Mouse (Mus musculus) subcutaneous adipose tissue, adult 2 months (tissue): ENCODE results near the gene Btnl2. TPM values are rescaled to one million over a fixed set of nuclear protein-coding genes. Genes with fewer than 3 reads are reported as not detected.

Experiments
- polyA plus RNA-seq: library from polyadenylated mRNA; depleted of rRNA; stranded (reverse); fragments of >200 nt; gene quantifications from 2 replicates; pipeline ENCODE4 v1.2.3, GENCODE M21; 2012; ENCODE audit warnings: low replicate concordance; rRNA removed

Btnl2 gene
- polyA plus RNA-seq = 1.3 TPM in 2 replicates

GRCm38 (mm10) chr17:34354539-34354938 is at the start of gene Btnl2:
Gene Btnl2, plus strand, starts transcription at chr17:34354822.

DNA sequence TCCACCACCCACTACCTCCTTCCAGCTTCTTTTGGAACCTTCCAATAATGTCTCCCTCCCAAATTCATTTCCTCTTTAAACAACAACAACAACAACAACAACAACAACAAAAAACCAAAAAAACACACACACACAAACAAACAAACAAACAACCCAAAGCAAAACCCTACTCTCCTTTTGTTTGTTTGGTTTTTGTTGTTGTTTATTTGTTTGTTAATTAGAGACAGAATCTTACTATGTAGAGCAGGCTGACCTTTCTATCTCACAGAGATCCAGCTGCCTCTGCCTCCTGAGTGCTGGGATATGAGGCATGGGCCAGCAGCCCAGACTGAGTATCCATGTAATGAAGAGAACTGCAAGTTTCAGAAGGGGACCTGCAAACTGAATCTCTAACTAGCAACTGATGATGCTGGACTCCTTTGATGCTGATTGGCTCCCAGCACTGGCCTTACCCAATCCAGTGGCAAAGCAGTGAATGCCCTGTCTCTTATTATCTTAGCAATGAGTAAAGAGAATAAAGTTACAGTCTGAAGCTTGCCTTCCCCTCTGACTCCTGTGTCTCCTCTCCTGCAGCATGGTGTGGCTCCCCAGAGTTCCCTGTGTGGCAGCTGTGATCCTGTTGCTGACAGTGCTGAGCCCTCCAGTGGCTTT is 49.1 kb upstream of the Btnl2 start, which contains the start of gene H2-Eb1:
H2-Eb1 (plus strand) TSS at position 488 of the 651 bp plus-strand sequence.

DNA sequence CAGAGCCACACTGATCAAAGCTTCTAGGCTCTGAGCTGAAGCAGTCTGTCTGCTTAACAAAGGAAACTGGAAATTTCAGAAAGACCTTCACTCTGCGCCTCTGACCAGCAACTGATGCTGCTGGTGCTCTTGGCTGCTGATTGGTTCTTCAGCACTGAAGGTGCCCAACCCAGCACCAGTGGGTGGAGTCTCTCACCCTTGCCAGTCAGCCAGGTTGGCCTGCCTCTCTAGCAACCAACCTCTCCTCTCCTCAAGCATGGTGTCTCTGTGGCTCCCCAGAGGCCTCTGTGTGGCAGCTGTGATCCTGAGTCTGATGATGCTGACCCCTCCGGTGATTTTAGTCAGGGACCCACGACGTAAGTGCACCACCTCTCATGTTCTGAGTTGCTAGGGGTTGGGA is 29.2 kb upstream of the Btnl2 start, which contains the start of gene H2-Eb2:
H2-Eb2 (plus strand) TSS at position 230 of the 400 bp plus-strand sequence.

DNA sequence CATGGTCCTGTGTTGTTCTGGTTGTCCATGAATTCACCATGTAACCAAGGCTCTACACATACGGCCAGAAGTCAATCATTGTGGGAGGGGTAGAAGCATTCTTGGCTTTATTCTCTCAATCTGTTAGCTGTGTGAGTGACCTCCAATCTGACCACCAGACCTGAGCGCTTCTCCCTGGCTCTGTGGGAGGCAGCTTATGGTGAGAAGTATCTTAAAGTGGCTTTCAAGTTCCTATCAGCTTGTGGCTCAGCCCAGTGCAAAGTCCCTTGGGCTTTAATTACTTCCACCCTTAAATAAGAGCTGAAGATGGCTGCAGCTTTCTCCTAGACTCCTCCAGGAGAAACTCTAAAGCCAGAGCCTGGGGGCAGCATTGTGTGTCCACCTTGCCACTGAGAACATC is 22.2 kb downstream of the Btnl2 start, which contains the start of gene Btnl1:
Btnl1 (plus strand) TSS at position 286 of the 400 bp plus-strand sequence.

GRCm38 (mm10) chr17:34398711-34399393 is 44.2 kb downstream of the Btnl2 start, which contains the start of gene BC051142:
Gene BC051142, plus strand, starts transcription at chr17:34398820.

Other genes starting within 250 kb of the Btnl2 start
- gene H2-DMa, start 235.3 kb upstream of the Btnl2 start, polyA plus RNA-seq = 57.9 and 70.0 TPM in 2 replicates
- 90.8 and 138 TPM in 2 replicates for gene Brd2, start 232.2 kb upstream of the Btnl2 start, polyA plus RNA-seq
- gene H2-DMb2, start 211.5 kb upstream of the Btnl2 start, polyA plus RNA-seq = 4.7 and 9.3 TPM in 2 replicates
- gene H2-DMb1, start 201.8 kb upstream of the Btnl2 start, polyA plus RNA-seq = 81.8 and 86.9 TPM in 2 replicates
- 50.0 and 54.7 TPM in 2 replicates for gene Tap1, start 167.3 kb upstream of the Btnl2 start, polyA plus RNA-seq
- gene Psmb9, start 167.1 kb upstream of the Btnl2 start, polyA plus RNA-seq = 69.5 and 80.5 TPM in 2 replicates
- gene Psmb8, start 157.1 kb upstream of the Btnl2 start, polyA plus RNA-seq = 118 and 150 TPM in 2 replicates
- 59.2 and 66.5 TPM in 2 replicates for gene Tap2, start 151.3 kb upstream of the Btnl2 start, polyA plus RNA-seq
- 4.2 and 6.1 TPM in 2 replicates for gene H2-Ob, start 115.9 kb upstream of the Btnl2 start, polyA plus RNA-seq
- 701 and 1,325 TPM in 2 replicates for gene H2-Ab1, start 97.1 kb upstream of the Btnl2 start, polyA plus RNA-seq
- gene H2-Aa, start 67.0 kb upstream of the Btnl2 start, polyA plus RNA-seq = 503 and 676 TPM in 2 replicates
- gene H2-Eb1, start 49.0 kb upstream of the Btnl2 start, polyA plus RNA-seq = 257 and 334 TPM in 2 replicates
- 0.09 and 0.17 TPM in 2 replicates for gene H2-Eb2, start 29.2 kb upstream of the Btnl2 start, polyA plus RNA-seq
- not detected in 2 replicates for gene Btnl1, start 22.3 kb downstream of the Btnl2 start, polyA plus RNA-seq
- 0.94 and 1.8 TPM in 2 replicates for gene BC051142, start 44.0 kb downstream of the Btnl2 start, polyA plus RNA-seq
- gene Btnl4, start 122.5 kb downstream of the Btnl2 start, polyA plus RNA-seq = 0.40 TPM in 1 of 2 replicates, not detected in the other
- gene Btnl6, start 162.5 kb downstream of the Btnl2 start, polyA plus RNA-seq = not detected in 2 replicates
- gene Notch4, start 209.4 kb downstream of the Btnl2 start, polyA plus RNA-seq = 22.4 and 68.7 TPM in 2 replicates
- gene Gpsm3, start 235.0 kb downstream of the Btnl2 start, polyA plus RNA-seq = 14.5 and 19.6 TPM in 2 replicates
- gene Pbx2, start 236.4 kb downstream of the Btnl2 start, polyA plus RNA-seq = 51.4 and 93.8 TPM in 2 replicates
- gene Ager, start 243.0 kb downstream of the Btnl2 start, polyA plus RNA-seq = 2.8 and 4.0 TPM in 2 replicates
- 90.6 and 100 TPM in 2 replicates for gene Rnf5, start 248.9 kb downstream of the Btnl2 start, polyA plus RNA-seq
- 234 and 241 TPM in 2 replicates for gene Agpat1, start 249.4 kb downstream of the Btnl2 start, polyA plus RNA-seq